Mouse (Mus musculus): ENCODE results near the gene Sfmbt2. TPM values are rescaled to one million over a fixed set of nuclear protein-coding genes. Genes with fewer than 3 reads are reported as not detected.

Gene Sfmbt2
- polyA plus RNA-seq, 1 experiment from 2014 or later = 2.6 TPM

DNA sequence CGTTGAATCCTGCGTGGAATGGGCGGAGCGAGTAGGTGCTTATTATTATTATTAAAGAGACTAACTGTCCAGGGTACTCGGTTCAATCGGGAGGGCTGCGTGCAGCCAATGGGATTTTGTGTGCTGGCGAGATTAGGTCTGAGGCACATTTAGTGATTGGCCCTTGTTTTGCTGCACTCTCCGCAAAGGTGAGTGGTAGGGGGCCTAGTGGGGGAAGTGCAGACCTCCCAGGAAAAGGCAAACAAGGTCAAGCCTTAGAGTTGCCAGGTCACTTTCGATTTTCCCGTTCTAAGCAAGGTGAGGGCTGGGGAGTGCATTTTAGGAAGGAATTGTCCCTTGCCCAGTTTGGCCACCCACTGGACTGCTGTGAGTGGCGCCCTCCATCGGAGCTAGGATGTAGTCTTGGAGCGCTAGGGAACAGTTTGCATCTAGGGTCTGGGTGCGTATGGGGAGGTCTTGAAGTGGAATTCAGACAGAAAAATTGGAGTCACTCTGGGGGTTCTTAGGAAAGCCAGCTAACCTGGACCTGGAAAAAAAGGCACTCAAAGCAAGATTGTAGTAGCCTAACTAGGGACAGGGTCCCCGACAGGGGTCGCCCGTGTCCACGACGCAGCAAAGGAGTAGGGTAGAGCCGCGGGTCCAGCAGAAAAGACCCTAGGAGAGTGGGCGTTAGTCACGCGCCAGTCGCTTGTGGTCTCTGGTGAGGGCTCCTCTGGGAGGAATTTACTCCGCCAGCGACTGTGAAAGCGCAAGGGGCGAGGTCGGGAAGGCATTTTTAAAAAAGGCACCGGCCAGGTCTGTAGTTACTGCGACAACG is 4.1 kb downstream of the Sfmbt2 start:
- peaks cover 30% of the 10 kb centered on the region for H3K4me1 ChIP-seq (replicated peaks)
- WGBS = under 1% methylated on average over 34 of the region's 34 CpGs
- H3K27ac ChIP-seq = peak overlapping the region; percentile 45; the same call in 1 of the 2 replicates
- no peaks in the 10 kb centered on the region for H3K36me3 ChIP-seq
- DNase-seq (ENCODE audit: low spot score) = peak; percentile 82
- H3K9me3 ChIP-seq = no peaks in the 10 kb centered on the region
- peak overlapping the region; percentile 69 for H3K4me3 ChIP-seq
- H3K27me3 ChIP-seq (ENCODE audit: insufficient read depth, poor library complexity, severe bottlenecking) = peaks cover 70% of the 10 kb centered on the region

- H3K4me1 ChIP-seq (replicated peaks) = peaks cover 30% of the 10 kb centered on the region
- H3K27me3 ChIP-seq (ENCODE audit: insufficient read depth, poor library complexity, severe bottlenecking) = peaks cover 64% of the 10 kb centered on the region
- no peak for DNase-seq (ENCODE audit: low spot score)
- under 1% methylated on average over 22 of the region's 22 CpGs for WGBS
- H3K4me3 ChIP-seq = peak overlapping the region; percentile 69
- H3K9me3 ChIP-seq = no peaks in the 10 kb centered on the region
- peak overlapping the region; percentile 45; the same call in 1 of the 2 replicates for H3K27ac ChIP-seq
- H3K36me3 ChIP-seq = no peaks in the 10 kb centered on the region
Observed at GRCm38 (mm10) chr2:10375024-10375372, 4.7 kb downstream of the Sfmbt2 start.

GRCm38 (mm10) chr2:10389988-10390387 is 19.7 kb downstream of the Sfmbt2 start:
- Histone ChIP-seq H3K4me3 (no peak overlapping the region), H3K36me3 (no peaks in the 10 kb centered on the region), H3K9me3 (no peaks in the 10 kb centered on the region), H3K4me1 (replicated peaks) (no peaks in the 10 kb centered on the region), H3K27me3 (ENCODE audit: insufficient read depth, poor library complexity, severe bottlenecking) (0 out of 2 replicates have a peak, but pooled peaks cover 3% of the 10 kb centered on the region), H3K27ac (no peak overlapping the region)
- no peak for DNase-seq (ENCODE audit: low spot score)
- WGBS = 87% methylated on average over 4 of the region's 4 CpGs

GRCm38 (mm10) chr2:10390791-10391190 is 20.5 kb downstream of the Sfmbt2 start:
- Histone ChIP-seq H3K27ac (no peak overlapping the region), H3K36me3 (no peaks in the 10 kb centered on the region), H3K9me3 (no peaks in the 10 kb centered on the region), H3K27me3 (ENCODE audit: insufficient read depth, poor library complexity, severe bottlenecking) (0 out of 2 replicates have a peak, but pooled peaks cover 3% of the 10 kb centered on the region), H3K4me1 (replicated peaks) (no peaks in the 10 kb centered on the region), H3K4me3 (no peak overlapping the region)
- no peak for DNase-seq (ENCODE audit: low spot score)
- 24% methylated on average over 7 of the region's 7 CpGs for WGBS

- Histone ChIP-seq H3K4me1 (replicated peaks) (no peaks in the 10 kb centered on the region), H3K36me3 (no peaks in the 10 kb centered on the region), H3K4me3 (no peak overlapping the region), H3K27ac (no peak overlapping the region), H3K27me3 (ENCODE audit: insufficient read depth, poor library complexity, severe bottlenecking) (0 out of 2 replicates have a peak, but pooled peaks cover 3% of the 10 kb centered on the region), H3K9me3 (no peaks in the 10 kb centered on the region)
- 93% methylated on average over 11 of the region's 11 CpGs for WGBS
- no peak for DNase-seq (ENCODE audit: low spot score)
Observed at GRCm38 (mm10) chr2:10395143-10395542, 24.8 kb downstream of the Sfmbt2 start.

GRCm38 (mm10) chr2:10397790-10398189 is 27.5 kb downstream of the Sfmbt2 start:
- no peaks in the 10 kb centered on the region for H3K9me3 ChIP-seq
- 80% methylated on average over 9 of the region's 9 CpGs for WGBS
- no peak for DNase-seq (ENCODE audit: low spot score)
- H3K27ac ChIP-seq = no peak overlapping the region
- H3K27me3 ChIP-seq (ENCODE audit: insufficient read depth, poor library complexity, severe bottlenecking) = no peaks in the 10 kb centered on the region
- no peaks in the 10 kb centered on the region for H3K4me1 ChIP-seq (replicated peaks)
- no peaks in the 10 kb centered on the region for H3K36me3 ChIP-seq
- no peak overlapping the region for H3K4me3 ChIP-seq

GRCm38 (mm10) chr2:10406151-10406550 is 35.8 kb downstream of the Sfmbt2 start:
- Histone ChIP-seq H3K27ac (no peak overlapping the region), H3K9me3 (no peaks in the 10 kb centered on the region), H3K4me1 (replicated peaks) (peaks cover 17% of the 10 kb centered on the region), H3K36me3 (no peaks in the 10 kb centered on the region), H3K4me3 (no peak overlapping the region), H3K27me3 (ENCODE audit: insufficient read depth, poor library complexity, severe bottlenecking) (peaks cover 27% of the 10 kb centered on the region)
- 44% methylated on average over 2 of the region's 2 CpGs for WGBS
- peak; percentile 44 for DNase-seq (ENCODE audit: low spot score)

- no peaks in the 10 kb centered on the region for H3K36me3 ChIP-seq
Observed at GRCm38 (mm10) chr2:10409422-10409821, 39.1 kb downstream of the Sfmbt2 start.

DNA sequence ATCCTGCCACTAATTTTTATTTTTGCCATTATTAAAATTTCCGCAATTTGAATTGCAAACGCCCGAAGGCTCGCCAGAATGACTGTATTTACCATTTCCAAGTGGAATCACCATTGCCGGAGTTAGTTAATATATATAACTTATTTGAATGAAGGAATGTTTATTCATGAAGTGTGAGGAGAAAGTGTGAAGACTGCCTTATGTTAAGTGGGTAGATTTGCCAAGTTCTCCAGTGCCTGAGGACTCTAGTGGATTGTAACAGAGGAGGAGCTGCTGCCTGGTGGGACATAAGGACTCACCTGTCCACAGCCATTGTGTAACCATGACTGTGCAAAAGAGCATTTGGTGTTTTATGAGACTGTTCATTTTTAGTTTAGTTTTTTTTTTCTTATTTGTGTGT is 39.8 kb downstream of the Sfmbt2 start:
- 95% methylated on average over 5 of the region's 5 CpGs for WGBS
- no peak overlapping the region for H3K4me3 ChIP-seq

More at GRCm38 (mm10) chr2:10409422-10409821, 39.1 kb downstream of the Sfmbt2 start:
- no peak overlapping the region for H3K4me3 ChIP-seq
- 78% methylated on average over 13 of the region's 13 CpGs for WGBS
- no peaks in the 10 kb centered on the region for H3K9me3 ChIP-seq
- peaks cover 17% of the 10 kb centered on the region for H3K27me3 ChIP-seq (ENCODE audit: insufficient read depth, poor library complexity, severe bottlenecking)
- H3K4me1 ChIP-seq (replicated peaks) = peaks cover 17% of the 10 kb centered on the region
- H3K27ac ChIP-seq = no peak overlapping the region
- DNase-seq (ENCODE audit: low spot score) = no peak

DNA sequence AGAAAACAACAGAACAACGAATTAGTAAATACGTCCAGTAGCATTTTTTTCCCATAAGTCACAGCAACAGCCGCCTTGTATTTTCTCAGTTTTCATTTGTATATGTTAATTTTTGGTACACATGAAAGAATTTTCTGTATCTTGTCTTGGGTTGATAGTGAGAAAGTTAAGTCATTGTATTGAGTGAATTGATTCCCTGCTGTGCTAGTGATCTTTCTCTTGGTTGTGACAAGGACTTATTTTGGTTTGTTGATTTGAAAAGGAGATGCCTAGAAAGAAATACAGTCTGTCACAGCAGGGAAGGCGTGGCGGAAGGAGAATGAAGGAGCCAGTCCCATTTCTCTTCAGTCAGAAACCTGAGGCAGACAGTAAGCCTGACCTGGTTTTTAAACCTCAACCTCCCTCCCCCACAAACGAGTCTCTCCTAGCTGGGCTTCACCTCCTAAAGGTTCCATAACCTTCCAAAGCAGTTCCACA is 50.7 kb downstream of the Sfmbt2 start:
- H3K9me3 ChIP-seq = no peaks in the 10 kb centered on the region
- WGBS = 64% methylated on average over 6 of the region's 6 CpGs
- H3K4me3 ChIP-seq = no peak overlapping the region
- no peaks in the 10 kb centered on the region for H3K36me3 ChIP-seq
- H3K27me3 ChIP-seq (ENCODE audit: insufficient read depth, poor library complexity, severe bottlenecking) = no peaks in the 10 kb centered on the region
- H3K27ac ChIP-seq = no peak overlapping the region
- H3K4me1 ChIP-seq (replicated peaks) = no peaks in the 10 kb centered on the region
- DNase-seq (ENCODE audit: low spot score) = no peak

More for the DNA sequence above, 39.8 kb downstream of the Sfmbt2 start:
- peaks cover 15% of the 10 kb centered on the region; the same call in 1 of the 2 replicates for H3K27me3 ChIP-seq (ENCODE audit: insufficient read depth, poor library complexity, severe bottlenecking)
- H3K36me3 ChIP-seq = no peaks in the 10 kb centered on the region
- no peaks in the 10 kb centered on the region for H3K9me3 ChIP-seq
- H3K4me1 ChIP-seq (replicated peaks) = peaks cover 17% of the 10 kb centered on the region
- DNase-seq (ENCODE audit: low spot score) = no peak
- H3K27ac ChIP-seq = no peak overlapping the region

DNA sequence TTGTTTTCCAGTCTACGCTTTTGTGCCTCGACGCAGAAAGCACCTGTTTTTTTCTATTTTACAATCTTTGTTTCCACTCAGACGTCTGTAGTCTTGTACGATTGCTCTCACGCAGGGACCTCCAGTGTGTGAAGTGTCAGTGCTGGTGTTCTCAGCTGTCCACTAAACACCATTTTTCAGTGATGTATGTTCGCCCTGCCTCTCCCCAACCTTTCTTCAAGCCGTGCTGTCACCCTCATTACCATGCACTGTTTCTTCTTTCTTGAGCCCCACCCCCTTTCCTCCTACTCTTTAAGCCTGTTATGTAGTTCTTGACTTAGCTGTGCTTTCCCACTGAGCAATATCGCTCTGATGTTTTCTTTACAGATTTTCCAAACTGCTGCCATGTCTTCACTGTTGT is 67.0 kb downstream of the Sfmbt2 start:
- WGBS = 69% methylated on average over 9 of the region's 9 CpGs

GRCm38 (mm10) chr2:10441811-10442210 is 71.5 kb downstream of the Sfmbt2 start:
- H3K4me1 ChIP-seq (replicated peaks) = peaks cover 7% of the 10 kb centered on the region; the same call in 1 of the 2 replicates
- no peaks in the 10 kb centered on the region for H3K27me3 ChIP-seq (ENCODE audit: insufficient read depth, poor library complexity, severe bottlenecking)
- no peak overlapping the region for H3K27ac ChIP-seq
- H3K36me3 ChIP-seq = no peaks in the 10 kb centered on the region
- H3K4me3 ChIP-seq = no peak overlapping the region
- DNase-seq (ENCODE audit: low spot score) = no peak
- WGBS = 87% methylated on average over 9 of the region's 9 CpGs
- H3K9me3 ChIP-seq = no peaks in the 10 kb centered on the region

More for the DNA sequence above, 67.0 kb downstream of the Sfmbt2 start:
- H3K4me3 ChIP-seq = no peak overlapping the region
- H3K27me3 ChIP-seq (ENCODE audit: insufficient read depth, poor library complexity, severe bottlenecking) = no peaks in the 10 kb centered on the region
- no peaks in the 10 kb centered on the region for H3K9me3 ChIP-seq
- no peak for DNase-seq (ENCODE audit: low spot score)
- H3K4me1 ChIP-seq (replicated peaks) = peaks cover 8% of the 10 kb centered on the region; the same call in 1 of the 2 replicates
- no peak overlapping the region for H3K27ac ChIP-seq
- no peaks in the 10 kb centered on the region for H3K36me3 ChIP-seq

DNA sequence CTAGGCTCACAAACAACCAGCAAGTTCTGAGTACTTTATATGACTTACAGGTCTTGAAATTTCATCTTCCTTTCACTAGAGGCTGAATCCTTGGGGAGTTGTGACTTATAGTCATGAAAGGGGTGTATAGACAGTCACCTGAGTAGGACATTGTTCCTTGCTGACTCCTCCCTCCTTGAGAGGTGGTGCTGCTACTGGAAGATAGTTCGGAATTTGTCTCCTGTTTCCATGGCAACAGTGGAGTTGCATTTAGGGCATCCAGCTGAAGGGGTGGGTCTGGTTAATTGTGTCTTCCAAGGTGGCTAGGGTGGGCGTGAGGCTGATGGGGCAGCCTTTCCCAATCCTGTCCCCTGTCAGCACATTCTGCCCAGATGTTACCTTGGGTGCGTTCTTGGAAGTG is 83.3 kb downstream of the Sfmbt2 start:
- WGBS = 52% methylated on average over 3 of the region's 3 CpGs
- DNase-seq (ENCODE audit: low spot score) = no peak

More for the DNA sequence above, 83.3 kb downstream of the Sfmbt2 start:
- no peaks in the 10 kb centered on the region for H3K9me3 ChIP-seq
- H3K27me3 ChIP-seq (ENCODE audit: insufficient read depth, poor library complexity, severe bottlenecking) = no peaks in the 10 kb centered on the region
- no peak overlapping the region for H3K27ac ChIP-seq
- no peak overlapping the region for H3K4me3 ChIP-seq
- no peaks in the 10 kb centered on the region for H3K4me1 ChIP-seq (replicated peaks)
- H3K36me3 ChIP-seq = no peaks in the 10 kb centered on the region
